Mouse (Mus musculus) ES-CJ7 (cell line): ENCODE results near the gene Mical3.

ENCODE experiments used
- DNase-seq: peaks from one replicate; pipeline ENCODE4 v3.0.0; 2011; ENCODE audit warnings: low read depth, low spot score

The Mical3 gene

DNA sequence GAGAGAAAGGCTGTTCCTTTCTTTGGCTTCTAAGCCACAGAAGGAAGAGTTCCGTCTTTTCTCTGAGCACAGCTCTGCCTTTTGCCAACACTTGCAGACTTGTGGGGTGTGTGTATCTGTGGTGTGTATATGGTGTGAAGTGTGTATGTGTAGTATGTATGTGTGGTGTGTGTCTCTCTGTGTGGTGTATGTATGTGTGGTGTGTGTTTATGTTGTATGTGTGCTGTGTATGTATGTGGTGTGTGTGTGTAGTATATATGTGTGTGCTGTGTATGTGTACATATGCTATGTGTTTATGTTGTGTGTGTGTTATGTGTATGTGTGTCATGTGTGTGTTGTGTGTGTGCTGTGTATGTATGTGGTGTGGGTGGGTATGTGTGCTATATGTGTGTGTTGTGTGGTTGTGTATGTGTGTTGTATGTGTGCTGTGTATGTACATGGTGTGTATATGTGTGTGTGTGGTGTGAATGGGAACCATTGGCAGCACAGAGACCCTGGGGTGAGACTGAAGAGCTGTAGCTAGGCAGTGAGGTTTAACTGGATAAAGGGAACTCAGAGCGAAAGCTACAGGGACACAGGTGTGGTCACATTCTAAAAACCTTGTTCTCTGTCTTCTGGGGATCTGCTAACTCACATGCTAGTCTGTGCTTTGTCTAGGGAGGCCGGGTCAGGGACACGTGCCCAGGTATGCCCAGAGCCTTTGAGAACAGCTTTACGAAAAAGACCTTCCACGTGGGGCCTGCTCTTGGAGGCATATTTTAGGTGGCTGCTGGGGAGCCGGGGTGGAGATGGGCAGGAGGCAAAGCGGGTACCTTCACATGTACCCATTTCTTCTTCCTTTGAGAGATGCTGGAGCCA is 159.6 kb downstream of the Mical3 start:
- DNase-seq: no peak

DNA sequence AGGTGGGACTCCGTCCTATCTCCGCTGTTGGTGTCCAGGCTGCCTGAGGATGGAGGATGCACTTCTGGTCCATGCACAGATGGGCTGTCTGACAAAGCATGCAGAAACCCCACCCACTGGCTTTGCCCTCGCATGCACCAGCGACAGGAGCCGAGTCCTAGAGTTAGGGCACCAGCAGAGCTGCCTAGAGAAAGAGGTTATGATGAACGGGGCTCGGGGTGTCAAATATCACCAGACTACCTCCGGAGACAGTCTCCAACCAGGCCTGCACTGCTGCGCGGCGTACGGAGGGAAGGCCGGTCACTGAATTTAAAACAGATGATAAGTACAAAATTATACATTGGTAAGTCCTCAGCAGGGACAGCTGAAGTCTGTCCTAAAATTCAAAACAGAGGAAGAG is 165.0 kb downstream of the Mical3 start:
- no peak for DNase-seq

DNA sequence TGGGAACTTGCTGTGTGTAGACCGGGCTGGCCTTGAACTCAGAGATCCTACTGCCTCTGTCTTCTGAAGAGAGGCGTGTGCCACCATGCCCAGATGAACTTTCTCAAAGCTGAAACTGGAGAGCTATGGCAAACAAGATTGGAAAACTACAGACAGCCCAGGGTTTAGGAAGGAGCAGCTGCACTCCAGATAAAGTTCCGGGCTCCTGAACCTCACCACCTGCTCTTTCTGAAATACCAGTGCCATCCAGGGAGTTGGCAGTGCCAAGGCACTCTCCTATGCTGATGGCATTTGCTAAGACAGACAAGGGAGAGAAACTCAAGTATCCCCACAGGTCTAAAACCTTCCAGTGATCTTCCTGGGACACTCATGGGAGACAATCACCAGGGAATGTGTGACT is 166.6 kb downstream of the Mical3 start:
- no peak for DNase-seq

DNA sequence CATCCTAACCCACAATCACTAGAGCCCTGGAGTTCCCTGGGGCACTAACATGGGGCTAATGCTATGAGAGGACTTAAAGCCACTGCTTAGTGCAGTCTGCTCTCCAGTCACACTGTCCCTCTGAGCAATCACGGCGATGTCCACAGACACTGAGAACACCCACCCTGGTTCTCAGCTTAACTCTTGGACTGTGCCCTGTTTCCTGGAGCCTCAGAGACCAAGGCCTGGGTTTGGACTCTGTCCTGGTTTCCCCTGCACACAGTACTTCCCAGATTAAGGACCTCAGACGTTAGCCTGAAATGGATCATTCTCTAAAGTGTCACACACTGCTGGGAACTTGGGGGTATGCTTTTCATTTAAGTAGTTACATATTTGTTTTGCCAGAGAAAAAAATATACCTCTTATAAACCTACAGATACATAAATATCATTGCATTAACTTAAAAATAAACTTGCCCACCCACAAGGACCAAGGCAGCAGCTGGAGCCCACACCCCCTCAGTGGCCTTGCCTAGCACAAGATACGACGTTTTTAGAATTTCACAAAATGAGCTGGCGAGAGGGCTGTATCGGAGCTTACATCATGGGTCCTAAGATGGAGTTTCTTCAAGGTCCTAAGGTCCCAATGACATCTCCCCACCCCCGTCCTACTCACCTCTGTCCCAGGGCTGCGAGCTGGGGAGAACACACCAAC is 170.3 kb downstream of the Mical3 start:
- DNase-seq: no peak

DNA sequence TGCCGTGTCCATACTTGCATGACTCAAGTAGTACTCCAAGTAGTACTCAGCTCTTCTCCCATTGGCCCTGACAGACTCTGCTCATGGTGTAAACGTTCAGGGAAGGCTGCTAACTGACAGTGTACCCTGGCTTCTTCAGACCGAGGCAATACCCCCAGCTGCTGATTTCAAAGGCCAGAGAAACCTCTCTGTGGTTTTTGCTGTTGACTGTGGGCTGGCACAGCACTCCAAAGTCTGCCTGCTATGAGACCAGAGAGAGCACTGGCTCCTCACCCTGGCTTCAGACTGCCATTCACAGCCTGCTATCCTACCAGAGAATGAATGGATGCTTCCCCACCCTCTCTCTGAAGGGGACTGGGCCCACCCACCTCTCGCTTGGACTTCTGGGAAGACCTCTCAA is 173.5 kb downstream of the Mical3 start:
- DNase-seq: no peak

DNA sequence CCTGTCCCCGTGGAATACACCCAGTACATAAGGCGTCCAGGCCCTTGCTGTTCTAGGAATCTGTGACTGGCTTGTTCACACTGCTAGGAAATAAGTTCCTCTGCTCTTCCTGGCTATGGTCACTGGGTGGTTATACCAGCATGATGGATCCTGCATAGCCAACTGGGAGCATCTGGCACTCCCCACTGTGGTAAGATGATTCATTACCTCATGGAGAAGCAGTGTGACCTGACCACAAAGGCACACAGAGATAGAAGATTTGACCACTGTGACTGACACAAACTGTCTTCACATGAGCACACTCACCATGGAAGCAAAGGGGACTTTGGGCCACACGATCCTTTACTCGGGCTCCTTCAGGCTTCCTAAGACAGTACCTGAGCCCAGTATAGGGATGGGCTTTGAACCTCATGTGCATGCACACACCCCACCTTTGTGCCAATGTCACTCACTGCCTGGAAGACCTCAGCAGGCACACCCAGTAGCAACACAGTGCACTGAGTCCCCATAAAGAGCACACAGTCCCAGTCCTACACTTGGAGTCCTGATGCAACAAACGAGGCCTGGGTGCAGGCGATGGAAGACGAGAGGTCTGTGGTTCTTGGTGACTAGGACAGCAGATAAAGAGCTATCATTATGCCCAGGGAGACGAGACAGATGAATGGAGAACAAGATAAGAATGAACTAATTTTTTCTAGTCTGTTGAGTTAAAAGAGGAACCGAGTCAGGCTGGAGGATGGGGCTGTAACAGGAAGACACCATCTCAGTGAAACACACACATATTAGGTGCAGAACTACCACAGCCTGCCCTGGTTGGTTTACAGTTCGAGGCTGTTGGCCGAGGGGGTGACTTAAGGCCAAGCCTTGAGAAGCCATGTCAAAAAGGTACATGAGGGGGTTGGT is 174.3 kb downstream of the Mical3 start:
- DNase-seq: no peak

DNA sequence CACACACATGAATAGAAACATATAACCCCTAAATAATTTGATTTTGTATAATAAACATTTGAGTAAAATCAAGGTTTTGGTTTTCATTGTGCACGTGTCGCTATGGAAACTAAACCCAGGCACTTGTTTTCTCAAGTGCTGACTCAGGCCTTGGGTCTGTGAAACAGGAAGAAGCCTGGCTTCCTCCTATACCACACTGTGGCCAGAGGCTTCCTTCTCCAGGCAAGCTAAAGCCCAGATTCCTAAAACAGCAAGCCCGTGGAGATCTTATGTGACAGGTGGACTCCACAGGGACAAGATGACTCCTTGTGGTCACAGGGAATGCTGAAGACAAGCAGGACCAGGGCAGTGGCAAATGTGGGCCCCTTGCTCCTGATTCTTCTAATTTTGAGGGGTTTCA is 175.6 kb downstream of the Mical3 start:
- DNase-seq: no peak

DNA sequence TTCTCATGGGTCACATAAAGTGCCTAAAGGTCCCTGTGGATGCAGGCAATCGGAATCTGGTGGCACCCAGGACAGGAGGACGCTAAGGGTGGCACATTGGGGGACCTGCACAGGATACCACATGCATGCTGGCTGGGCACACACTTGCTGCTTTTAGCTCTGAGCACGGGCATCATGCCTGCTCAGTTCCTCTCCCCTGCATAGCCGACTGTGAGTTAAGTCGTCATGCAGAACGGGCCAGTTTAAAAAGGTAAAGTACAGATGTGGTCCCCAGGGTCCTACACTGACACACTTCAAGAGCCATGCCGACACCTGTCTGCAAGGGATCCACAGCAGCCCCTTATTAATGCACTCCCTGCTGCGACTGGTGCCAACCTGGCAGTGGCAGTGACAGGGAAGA is 176.6 kb downstream of the Mical3 start:
- no peak for DNase-seq

DNA sequence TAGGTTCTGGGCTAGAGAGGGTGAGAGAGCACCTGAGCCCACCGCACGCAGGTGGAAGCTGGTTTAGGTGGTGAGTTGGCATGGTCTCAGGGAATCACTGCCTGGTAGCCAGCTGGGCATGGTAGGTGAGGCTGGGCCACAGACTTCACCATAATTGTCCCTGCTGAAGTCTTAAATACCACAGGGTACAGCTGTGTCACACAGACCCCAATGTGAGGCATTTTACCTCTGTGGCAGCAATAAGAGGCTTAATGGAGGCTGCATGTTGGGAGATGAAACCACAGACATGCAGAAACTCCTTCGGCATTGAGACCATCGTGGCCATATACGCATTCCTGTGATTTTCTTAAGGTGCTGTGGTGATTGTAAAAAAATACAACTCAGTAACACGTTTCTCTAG is 178.3 kb downstream of the Mical3 start:
- DNase-seq: no peak

DNA sequence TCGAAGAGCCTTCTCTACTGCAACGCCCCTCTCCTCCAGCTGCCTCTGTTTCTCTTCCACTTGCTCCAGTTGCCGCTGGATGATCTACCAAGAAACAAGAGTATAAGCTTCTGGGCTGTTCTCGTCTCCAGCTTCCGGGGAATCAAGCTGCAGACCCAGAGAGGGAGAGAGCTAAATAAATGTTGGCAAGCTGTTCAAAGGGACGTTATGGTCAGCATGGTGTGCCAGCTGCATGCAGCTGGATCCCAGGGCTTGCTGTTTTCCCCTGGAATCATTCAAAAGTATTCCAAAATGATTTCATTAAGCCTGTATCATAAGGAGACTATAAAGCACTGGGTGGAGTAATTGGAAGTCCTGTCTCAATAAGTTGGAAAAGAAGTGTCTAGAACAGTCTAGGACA is 179.5 kb downstream of the Mical3 start:
- DNase-seq: no peak

DNA sequence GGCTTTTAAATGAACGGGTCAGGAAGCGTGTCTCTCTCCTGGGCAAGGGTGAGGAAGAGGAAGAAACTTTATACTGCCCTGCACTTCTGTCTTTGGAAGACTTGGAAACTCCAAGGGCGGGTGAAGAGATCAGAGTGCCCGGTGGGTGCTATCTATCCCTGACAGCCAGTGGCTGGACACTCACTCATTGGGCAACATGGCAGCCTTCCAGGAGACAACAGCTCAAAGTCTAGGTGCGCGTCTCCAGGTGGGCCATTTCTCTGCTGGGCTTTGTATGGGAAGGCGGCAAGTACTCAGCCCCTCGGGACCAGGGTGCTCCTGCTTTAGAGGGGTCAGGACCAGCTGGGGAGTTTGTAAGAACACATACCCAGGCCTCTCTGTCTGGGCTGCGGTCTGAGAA is 185.3 kb downstream of the Mical3 start:
- no peak for DNase-seq

DNA sequence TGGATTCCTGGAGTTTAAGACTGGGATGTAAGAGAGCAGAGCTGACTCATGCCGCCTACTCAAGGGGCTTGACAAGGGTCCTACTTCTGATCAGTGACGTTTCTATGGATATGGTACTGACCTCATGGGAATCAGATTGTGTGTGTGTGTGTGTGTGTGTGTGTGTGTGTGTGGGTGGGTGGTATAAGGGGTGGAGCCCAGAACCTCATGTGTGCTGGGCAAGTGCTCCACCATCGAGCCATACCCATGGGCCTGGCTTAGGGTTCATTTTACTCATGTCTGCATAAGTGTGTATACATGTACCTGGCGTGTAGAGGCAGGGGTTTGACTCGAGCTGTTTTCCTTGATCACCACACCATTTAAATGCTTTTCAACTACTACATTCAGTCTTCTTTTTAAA is 186.8 kb downstream of the Mical3 start:
- no peak for DNase-seq

DNA sequence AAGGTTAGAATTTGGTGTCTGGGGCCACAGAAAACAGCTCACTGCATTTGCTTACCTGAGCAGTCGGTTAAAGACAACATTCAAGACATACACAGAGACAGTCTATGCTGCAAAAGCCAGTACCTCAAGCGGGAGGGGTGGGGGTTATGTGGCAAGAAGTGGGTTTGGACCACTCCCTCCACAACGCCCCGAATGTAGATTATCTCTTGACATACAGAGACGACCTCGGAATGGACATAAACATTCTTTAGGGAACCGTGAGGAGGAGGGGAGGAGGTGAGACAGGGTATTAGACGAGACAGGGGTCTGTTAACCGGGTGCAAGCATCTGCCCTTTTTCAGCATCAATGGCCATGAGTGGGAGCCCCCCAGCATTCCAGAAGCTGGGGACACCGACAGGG is 187.2 kb downstream of the Mical3 start:
- DNase-seq: no peak

DNA sequence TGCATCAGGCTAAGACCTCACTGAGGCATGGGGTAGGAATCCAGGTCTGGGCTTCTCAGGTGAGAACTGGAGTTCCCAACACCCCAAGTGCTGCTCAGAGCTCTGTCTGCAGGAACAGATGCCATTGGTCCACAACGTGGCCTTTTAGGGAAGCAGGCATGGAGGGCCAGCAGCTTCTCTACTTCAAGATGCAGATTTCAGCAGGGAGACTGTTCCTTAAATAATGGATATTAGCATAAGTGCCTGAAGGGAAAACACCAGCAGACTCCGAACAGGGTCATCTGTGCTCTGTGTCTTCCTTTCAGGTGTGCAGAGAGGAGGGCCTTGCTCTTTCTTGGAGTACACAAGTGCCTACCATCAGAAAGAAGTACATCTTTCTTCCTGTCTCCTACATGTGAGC is 187.7 kb downstream of the Mical3 start:
- DNase-seq: no peak

DNA sequence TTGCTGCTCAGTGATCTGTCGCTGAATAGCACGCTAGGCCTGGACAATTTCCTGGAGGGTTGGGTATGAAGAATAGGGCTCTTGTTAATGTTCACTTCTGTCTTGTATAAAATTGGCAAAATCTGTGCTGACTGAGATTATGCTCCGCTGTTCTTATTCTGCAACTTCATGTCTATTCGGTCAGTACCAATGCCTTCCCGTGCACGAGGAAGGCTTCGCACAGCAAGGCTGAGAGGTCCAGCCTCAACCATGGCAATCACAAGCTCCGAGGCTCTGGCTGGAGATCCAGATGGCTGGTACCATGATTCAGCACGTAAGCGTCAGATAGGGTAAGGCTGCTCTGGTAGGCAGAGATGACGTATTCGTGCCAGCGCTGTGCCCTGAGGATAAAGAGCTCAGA is 189.2 kb downstream of the Mical3 start:
- DNase-seq: no peak

DNA sequence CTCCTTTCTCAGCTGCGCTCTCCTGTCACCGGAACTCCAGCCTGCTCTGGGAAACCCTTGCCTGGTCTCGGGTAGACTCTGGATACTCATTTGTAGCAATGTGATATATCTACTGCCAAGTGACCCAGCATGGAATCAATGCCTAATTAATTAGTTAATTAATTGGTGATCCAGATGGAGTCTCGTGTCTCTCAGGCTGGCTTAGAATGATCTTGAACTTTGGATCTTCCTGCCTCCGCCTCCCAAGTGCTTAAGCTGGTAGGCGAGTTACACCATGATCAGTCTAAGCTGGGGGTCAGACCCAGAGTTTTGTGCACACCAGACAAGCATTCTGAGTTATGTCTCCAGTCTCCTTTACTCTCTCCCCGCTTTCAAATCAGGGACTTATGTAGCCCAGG is 189.7 kb downstream of the Mical3 start:
- DNase-seq: no peak

DNA sequence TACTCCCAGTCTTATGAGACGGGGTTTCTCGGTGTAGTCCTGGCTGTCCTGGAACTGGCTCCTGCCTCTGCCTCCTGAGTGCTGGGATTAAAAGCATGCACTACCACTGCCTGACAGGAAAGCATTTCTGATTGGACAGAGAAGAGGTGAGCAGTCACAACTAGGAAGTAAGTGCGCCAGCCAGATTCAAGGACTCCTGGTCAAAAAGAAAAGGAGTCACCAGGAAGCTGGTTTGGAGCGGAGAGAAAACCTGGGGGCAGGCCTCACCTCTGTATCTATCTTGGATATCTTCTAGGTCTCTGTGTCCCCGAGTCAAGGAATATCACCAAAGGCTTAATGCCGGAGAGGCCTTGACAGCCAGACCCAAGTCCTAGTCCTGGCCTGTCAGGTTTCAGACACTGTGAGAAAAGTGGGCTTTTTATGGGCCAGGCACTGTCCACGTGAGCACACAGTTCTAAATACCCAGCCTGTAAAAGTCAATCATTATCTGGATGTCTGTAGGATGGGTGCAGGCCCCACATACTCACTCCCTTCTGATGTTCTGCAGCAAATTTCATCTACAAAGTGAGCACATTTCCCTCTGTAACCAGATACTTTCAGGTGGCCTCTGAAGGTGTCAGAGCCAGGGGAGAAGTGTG is 190.2 kb downstream of the Mical3 start:
- no peak for DNase-seq

DNA sequence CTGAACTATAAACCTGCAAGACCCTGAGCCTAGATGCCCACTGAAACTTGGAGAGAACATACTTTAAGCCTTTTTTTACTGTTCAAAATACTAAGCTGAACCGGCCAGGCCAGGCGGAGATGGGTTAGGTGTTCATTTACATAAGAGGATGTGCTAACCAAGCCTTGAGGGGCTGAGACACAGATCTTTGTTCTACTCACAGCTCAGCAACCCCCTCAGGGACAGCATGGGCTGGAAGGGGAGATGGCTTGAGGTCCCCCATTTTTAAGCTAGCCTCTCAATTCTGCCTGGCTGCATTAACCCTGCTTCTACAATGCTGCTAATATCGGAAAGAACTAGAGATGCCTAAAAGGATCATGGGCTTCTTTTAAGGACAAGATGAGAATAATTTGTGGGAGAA is 191.0 kb downstream of the Mical3 start:
- peak; percentile 35 for DNase-seq

DNA sequence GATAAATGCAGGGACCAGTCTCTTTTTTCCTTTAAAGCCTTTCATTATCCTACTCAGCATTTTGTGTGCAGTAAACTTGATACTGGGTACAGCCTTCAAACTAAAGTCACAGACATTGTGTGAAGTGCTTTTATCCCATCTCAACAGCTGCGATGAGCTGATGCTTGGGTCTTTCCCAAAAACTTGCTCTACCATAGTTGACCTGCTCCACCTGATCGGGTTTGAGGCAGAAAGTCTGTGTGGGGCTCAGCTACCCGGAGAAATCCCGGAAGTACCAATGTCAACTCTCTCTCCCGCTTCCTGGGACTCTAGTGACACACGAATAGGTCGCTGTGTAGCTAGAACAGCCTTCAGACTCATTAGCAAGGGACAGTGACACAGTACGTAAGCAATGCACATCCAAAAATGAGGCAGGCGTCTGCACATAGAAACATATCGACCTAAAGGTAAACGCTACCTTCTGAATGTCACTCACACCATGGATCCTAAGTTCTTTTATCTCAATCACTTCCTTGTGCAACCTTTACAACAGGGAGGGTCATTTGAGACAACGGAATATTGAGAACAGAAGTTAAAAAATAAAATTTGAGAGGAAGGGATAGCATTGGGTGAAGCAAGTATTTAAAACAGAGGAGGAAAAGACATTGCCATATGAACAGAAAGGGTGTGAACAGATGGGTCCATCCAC is 191.9 kb downstream of the Mical3 start:
- no peak for DNase-seq

DNA sequence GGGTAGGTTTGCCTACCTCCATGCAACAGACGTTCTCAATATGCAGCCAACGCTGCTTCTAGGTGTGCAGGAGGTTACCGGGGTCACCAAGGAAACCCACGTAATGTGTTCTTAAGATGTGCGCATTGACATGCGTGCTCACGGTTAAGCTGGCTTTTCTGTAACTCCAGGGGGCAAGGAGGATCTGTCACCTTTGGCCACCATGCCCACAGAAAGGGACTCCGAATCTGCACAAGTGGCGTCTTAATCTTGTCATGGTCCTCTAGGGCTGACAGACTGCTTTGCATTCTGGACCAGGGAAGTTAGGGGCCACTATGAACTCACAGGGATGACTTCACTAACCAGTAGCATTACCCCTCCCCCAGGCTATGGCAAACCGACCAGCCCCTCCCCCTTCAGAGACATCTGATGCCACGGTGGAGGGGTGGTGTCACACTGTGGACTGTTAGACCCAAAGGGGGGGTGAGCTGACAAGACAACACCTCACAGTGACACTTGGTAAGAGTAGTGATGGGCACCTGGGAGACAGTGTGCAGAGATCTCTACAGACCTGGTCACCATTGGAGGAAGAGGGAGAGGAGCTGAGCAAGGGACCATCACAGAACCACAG is 192.7 kb downstream of the Mical3 start:
- no peak for DNase-seq

DNA sequence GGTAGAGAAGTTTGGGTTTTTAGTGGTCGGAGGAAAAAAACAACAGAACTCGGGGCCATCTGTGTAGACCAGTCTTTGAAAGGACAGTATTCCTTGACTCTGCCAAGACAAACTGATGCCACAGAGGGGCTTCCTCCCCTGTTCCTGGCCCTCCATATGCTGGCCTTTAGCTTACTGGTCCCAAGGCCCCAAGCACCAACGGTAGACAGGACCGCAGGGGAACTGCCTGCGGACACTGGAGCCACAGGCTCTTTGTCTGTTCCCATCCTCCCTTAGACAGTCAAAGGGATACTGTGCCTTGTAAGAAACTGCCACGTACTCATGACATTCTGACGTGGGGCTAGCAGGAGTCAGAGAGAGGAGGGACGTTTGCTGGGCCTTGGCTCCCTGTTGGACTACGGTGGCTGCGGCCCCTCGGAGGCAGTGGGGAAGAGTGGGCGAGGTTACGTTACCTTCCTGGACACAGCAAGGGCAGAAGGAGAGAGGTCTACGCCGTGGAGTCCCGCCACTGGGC is 193.6 kb downstream of the Mical3 start:
- DNase-seq: no peak
